Mouse (Mus musculus): ENCODE data around the gene Lonp2.

Gene Lonp2

DNA sequence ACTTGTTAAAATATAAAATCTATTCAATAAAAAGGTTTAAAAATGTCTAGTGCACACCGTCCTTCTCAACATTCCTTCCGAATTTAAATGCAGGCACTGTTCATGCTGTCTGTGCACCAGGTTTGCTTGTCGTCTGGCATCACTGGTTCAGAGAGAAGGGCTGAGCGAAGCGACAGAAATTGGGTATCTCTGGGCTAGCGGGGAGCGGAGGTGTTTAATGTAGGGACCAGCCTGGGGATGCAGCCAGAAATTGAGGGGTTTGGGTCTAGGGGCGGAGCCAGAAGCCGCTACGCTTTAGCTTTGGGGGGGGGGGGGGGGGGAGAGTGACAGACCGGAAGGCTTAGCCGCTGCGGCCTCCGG is 312 bp upstream of the Lonp2 start:
- CTCF ChIA-PET, result interaction anchor here (0.6 kb wide), 1 partner anchor 23 kb away, joined by 3 read pairs; no protein-coding TSS in a partner anchor

DNA sequence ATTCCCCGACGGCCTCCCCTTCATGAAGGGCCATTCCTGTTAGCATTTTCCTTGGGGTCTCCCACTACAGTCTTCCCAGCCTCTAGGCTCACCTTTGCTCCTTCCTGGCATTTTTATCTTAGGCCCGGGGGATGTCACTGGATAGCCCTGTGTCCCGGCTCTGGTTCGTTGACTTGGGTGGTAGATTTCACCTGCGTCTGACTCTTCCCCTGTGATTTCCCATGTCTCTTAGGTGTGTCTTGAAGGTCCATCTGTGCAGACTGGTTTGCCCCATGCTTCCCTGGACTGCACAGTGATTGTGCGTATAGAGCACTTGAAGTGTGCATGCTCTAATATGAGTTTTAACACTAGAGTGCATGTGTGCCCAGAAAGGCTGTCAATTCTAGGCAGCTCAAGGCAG is 1.1 kb downstream of the Lonp2 start:
- CTCF ChIA-PET, result no interaction called here

- CTCF ChIA-PET, result no interaction called here
Measured at GRCm38 (mm10) chr8:86630212-86630611, 6.4 kb downstream of the Lonp2 start.

GRCm38 (mm10) chr8:86631395-86631794 is 7.6 kb downstream of the Lonp2 start:
- CTCF ChIA-PET, result no interaction called here

- CTCF ChIA-PET, result no interaction called here
Measured at GRCm38 (mm10) chr8:86637826-86638225, 14.0 kb downstream of the Lonp2 start.

GRCm38 (mm10) chr8:86638981-86639380 is 15.1 kb downstream of the Lonp2 start:
- CTCF ChIA-PET, result no interaction called here

- CTCF ChIA-PET, result no interaction called here
Measured at GRCm38 (mm10) chr8:86642682-86643081, 18.8 kb downstream of the Lonp2 start.

GRCm38 (mm10) chr8:86644661-86645060 is 20.8 kb downstream of the Lonp2 start:
- CTCF ChIA-PET, result no interaction called here

DNA sequence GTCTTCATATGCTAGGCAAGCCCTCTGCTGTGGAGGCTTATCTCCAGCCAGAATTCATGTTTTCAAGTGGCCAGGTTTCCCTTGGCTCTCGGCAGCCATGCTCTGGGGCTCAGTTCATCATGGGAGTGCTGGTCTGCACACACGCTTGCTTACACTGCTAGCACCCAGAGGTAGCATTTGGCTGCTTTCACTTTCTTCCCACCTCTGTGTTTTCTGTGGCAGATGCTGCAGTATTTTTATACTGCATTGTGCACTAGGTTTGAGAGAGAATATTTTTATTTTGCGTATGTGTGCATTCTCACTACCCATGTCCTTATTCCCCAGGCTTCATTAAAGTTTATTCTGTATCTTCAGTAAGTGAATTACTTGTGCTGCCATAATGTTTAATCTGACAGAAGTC is 23.9 kb downstream of the Lonp2 start:
- CTCF ChIA-PET, result no interaction called here

- CTCF ChIA-PET, result no interaction called here
Measured at GRCm38 (mm10) chr8:86651416-86651815, 27.6 kb downstream of the Lonp2 start.

DNA sequence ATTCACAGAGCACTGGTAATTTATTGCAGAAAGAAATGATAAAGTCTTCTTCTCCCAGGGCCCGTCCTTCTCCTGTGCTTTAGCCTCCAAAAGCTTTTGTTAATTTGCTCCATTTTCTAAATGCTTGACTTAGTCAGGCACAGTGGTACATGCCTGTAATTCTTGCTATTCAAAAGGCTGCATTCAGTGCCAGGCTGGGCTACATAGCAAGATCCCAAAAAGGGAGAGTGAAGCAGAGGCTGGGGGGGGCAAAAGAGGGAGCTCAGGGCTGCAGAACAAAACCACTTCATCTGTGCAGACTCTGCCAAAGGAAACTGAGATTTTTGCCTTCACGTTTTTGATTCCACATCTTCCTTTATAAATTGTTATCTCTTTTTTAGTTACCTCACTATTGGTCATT is 28.7 kb downstream of the Lonp2 start:
- CTCF ChIA-PET, result no interaction called here

GRCm38 (mm10) chr8:86654578-86654977 is 30.7 kb downstream of the Lonp2 start:
- CTCF ChIA-PET, result no interaction called here

DNA sequence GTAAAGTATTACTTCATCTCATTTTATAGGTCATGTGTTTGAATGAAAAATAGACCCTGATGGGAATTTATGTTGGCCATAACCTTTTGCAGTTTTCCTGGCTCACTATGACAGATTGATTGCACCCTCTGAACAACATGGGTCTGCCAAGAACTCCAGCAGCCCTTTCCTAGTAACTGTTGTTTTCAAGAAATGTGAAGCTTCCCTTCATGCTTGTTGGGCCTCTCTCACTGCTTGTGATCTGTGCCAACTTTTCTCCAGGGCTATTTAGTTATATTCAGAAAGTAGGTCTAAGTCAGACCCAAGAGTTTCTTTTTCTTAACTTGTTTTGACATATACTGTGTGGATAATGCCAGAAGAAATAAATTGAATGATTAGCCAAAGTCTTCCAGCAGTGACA is 44.9 kb downstream of the Lonp2 start:
- CTCF ChIA-PET, result no interaction called here

DNA sequence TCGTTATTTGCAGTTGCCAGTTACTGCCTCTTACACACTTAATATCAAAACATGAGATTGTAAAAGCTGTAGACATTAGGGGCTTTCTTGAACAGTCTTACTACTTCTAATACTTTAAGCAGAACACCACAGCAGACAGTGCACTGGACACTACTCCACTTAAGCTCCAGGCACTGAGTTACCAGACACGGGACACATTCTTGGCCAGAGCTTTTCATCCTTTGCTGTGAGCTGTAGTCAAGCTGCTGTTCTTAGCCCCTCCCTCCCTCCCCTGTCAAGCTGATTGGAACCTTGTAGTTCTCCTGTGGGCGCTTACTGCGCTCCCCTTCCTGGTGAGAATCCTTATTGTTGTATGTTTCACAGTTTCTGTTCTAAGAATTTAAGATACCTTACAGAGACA is 45.4 kb downstream of the Lonp2 start:
- CTCF ChIA-PET, result no interaction called here

GRCm38 (mm10) chr8:86686629-86687028 is 62.8 kb downstream of the Lonp2 start:
- CTCF ChIA-PET, result no interaction called here

- CTCF ChIA-PET, result no interaction called here
Measured at GRCm38 (mm10) chr8:86692107-86692506, 68.3 kb downstream of the Lonp2 start.

GRCm38 (mm10) chr8:86694011-86694410 is 70.2 kb downstream of the Lonp2 start:
- CTCF ChIA-PET, result no interaction called here

- CTCF ChIA-PET, result no interaction called here
Measured at GRCm38 (mm10) chr8:86695703-86696102, 71.9 kb downstream of the Lonp2 start.

- CTCF ChIA-PET, result no interaction called here
Measured at GRCm38 (mm10) chr8:86698811-86699421, 75.1 kb downstream of the Lonp2 start.

DNA sequence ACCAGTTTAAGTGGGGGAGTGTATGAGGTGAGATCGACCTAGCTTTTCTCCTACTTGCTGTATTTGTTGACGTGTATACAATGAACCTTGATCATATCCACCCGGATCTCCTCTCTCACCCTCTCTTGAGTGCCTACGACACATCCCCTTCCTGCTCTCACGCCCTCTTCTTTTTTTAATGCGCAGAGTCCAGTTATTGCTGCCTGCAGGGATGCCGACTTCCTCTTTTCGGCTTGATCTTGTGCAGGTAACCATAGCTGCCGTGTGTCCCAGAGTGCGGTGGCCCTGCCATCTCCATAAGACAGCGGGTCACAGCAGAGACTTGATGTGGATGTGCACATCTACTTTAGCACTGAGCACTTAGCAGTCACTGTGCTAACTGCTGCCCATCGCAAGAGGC is 75.6 kb downstream of the Lonp2 start:
- CTCF ChIA-PET, result no interaction called here

DNA sequence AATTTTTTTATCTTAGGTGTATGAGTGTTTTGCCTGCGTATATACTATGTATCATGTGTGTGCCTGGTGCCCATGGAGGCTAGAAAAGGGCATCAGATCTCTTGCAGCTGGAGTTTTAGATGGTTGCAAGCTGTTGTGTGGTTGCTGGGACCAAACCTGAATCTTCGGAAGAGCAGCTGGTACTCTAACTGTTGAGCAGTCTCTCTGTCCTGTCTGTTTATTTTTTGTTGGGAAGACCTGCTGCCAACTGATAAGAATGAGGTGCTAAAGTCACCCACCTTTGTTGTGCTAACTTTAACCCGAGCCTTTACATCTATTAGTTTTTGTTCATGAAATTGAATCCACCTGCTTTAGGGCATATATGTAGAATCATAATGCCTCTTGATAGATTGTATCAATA is 78.6 kb downstream of the Lonp2 start:
- CTCF ChIA-PET, result no interaction called here

DNA sequence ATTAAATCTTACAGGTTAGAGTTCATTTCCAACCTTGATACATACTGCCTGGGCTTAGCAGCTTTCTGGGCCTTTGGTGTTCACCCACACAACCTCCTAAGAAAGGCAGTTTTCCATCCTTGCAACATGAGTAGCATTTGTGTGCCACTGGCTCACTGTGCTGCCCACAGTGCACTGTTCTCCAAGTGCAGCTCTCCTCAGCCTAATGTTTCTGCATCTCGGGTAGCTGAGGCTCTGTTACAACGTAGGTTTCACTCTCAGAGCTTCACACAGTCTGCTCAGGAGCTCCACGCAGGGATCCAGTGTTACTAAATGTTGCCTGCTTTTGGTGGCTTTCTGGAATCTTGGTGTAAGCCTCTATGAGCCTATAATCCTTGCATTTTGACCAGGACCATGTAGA is 81.5 kb downstream of the Lonp2 start:
- CTCF ChIA-PET, result interaction anchor here (1.0 kb wide), 1 partner anchor 14 kb away, joined by 3 read pairs; no protein-coding TSS in a partner anchor

DNA sequence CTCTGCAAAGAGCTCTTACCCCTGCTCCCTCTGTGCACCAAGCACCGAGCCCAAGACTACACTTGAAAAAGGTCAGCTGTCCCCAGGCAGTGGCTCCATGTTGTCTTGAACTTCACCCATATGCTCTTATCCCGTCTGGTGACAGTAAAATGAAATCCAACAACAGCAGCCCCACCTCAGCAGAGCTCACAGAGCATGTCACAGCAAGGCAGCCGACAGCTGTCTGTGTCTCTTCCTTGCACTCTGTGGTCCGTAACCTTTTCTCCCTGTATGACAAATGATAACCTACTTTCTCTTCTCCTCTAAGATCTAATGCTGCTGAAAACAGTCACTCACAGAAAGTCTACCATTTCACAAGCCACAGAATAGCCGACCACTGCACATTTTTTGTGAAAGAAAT is 82.9 kb downstream of the Lonp2 start:
- CTCF ChIA-PET, result no interaction called here

DNA sequence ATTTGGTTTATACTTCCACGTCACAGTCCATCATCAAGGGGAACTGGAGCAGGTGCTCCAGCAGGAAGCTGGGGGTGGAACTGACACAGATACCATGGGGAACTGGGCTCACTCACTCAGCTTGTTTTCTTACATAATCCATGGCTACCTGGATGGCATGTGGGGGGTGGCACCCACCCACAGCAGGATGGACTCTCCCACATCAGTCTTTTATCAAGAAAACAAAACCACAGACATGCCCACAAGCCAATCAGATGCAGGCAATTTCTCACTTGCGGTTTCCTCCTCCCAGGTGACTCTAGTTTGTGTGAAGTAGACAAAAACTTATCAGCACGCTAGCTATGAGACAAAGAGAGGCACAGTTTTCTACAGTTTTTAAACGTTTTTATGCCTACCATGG is 84.0 kb downstream of the Lonp2 start:
- CTCF ChIA-PET, result no interaction called here

GRCm38 (mm10) chr8:86712594-86712993 is 88.8 kb downstream of the Lonp2 start:
- CTCF ChIA-PET, result no interaction called here
